In the genomic region with DNA sequence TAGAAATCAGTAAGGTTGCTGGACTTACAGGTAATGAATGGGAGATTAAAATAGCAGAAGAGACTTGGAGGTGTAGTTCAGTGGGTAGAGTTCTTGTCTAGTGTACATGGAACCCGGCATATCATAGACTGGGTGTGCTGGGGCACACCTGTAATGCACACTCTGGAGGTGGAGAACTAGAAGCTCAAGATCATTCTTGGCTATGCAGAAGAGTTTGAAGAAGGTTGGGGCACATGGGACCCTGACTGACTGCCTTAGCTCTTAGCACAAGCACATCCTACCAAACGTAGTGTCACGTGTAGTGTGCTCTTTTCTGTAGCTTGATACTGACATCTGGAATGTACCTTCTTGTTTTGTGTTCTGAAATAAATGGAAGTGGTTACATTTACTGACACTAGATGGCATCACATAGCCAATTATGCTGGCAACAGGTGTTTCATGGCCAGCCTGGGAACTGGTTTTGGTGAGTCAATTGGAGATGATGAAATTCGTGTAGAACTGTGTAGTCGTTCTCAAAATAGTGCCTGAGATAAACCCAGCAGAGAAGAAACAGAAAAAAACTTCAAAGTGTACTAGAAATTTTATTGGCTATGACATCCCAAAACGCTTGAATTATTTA, we compare ENCODE assay signal across 9 mouse cellular contexts. TPM values are rescaled to one million over a fixed set of nuclear protein-coding genes. Genes with fewer than 3 reads are reported as not detected.
DNase-seq lines count a peak whose midpoint lies in the region; ATAC-seq and TF ChIP-seq lines count a peak whose summit lies in the region.
"Had no signal": no experiment of that assay in that cellular context is flagged by ENCODE, and none has a peak within 500 bp of the region (broad histone marks: within the 10 kb centered on the region; RNA-seq: fewer than 3 reads in every experiment).

No protein-coding gene starts in this region.

- H3K4me1 ChIP-seq in midbrain, embryonic 10.5 days, result peaks cover 6% of the 10 kb centered on the region
- H3K4me1 ChIP-seq in midbrain, embryonic 13.5 days (replicated peaks), result no peaks in the 10 kb centered on the region
- H3K4me1 ChIP-seq in limb, embryonic 14.5 days (ENCODE audit: control insufficient read depth, insufficient read depth, low read length), result no peaks in the 10 kb centered on the region
- H3K4me1 ChIP-seq in stomach, postnatal 0 days (replicated peaks; ENCODE audit: control insufficient read depth, insufficient read depth), result no peaks in the 10 kb centered on the region
- H3K4me1 ChIP-seq: limb, embryonic 13.5 days had no signal

- no peak overlapping the region for H3K4me2 ChIP-seq in midbrain, embryonic 13.5 days (replicated peaks)
- H3K4me2 ChIP-seq in limb, embryonic 14.5 days (replicated peaks; ENCODE audit: low read depth, low read length, severe bottlenecking), result no peak overlapping the region
- H3K4me2 ChIP-seq in stomach, postnatal 0 days (replicated peaks; ENCODE audit: low read depth), result no peak overlapping the region
- H3K4me2 ChIP-seq: limb, embryonic 13.5 days had no signal

- ATAC-seq in midbrain, embryonic 13.5 days, result no peak
- ATAC-seq in limb, embryonic 14.5 days (ENCODE audit: low FRiP score, low read depth), result 0 out of 2 replicates have a peak, but pooled peaks have one; percentile 41
- peak; percentile 84 for ATAC-seq in stomach, postnatal 0 days (ENCODE audit: low FRiP score, low TSS enrichment)

- no peak overlapping the region for H3K4me3 ChIP-seq in midbrain, embryonic 10.5 days
- no peak overlapping the region for H3K4me3 ChIP-seq in midbrain, embryonic 13.5 days (replicated peaks)
- H3K4me3 ChIP-seq in limb, embryonic 14.5 days (replicated peaks; ENCODE audit: low read length), result no peak overlapping the region
- no peak overlapping the region for H3K4me3 ChIP-seq in stomach, postnatal 0 days (ENCODE audit: low read depth, low read length)
- H3K4me3 ChIP-seq: limb, embryonic 13.5 days had no signal

- 60% methylated on average over 6 of the region's 6 CpGs for WGBS in midbrain, embryonic 10.5 days
- whole genome bisulfite sequencing in midbrain, embryonic 13.5 days, result 47% methylated on average over 6 of the region's 6 CpGs
- WGBS in limb, embryonic 14.5 days, result 41% methylated on average over 6 of the region's 6 CpGs
- 26% methylated on average over 6 of the region's 6 CpGs for WGBS in stomach, postnatal 0 days

- no peak for TF ChIP-seq POLR2A in limb, embryonic 14.5 days (IDR thresholded peaks at IDR 0.05; ENCODE audit: borderline replicate concordance, extremely low read depth, insufficient read depth, insufficient read length)

- H3K27ac ChIP-seq in midbrain, embryonic 10.5 days (replicated peaks), result no peak overlapping the region
- H3K27ac ChIP-seq in midbrain, embryonic 13.5 days, result no peak overlapping the region
- no peak overlapping the region for H3K27ac ChIP-seq in limb, embryonic 14.5 days (replicated peaks; ENCODE audit: low read depth, low read length)
- H3K27ac ChIP-seq in stomach, postnatal 0 days (replicated peaks), result no peak overlapping the region
- H3K27ac ChIP-seq: limb, embryonic 13.5 days had no signal

- H3K27me3 ChIP-seq in midbrain, embryonic 10.5 days (ENCODE audit: low read depth, poor library complexity, severe bottlenecking), result no peaks in the 10 kb centered on the region
- no peaks in the 10 kb centered on the region for H3K27me3 ChIP-seq in midbrain, embryonic 13.5 days
- H3K27me3 ChIP-seq in limb, embryonic 14.5 days (ENCODE audit: control insufficient read depth, insufficient read depth, low read length), result no peaks in the 10 kb centered on the region
- H3K27me3 ChIP-seq in stomach, postnatal 0 days (ENCODE audit: control insufficient read depth, insufficient read depth, low read length), result no peaks in the 10 kb centered on the region
- H3K27me3 ChIP-seq: limb, embryonic 13.5 days had no signal

- no peaks in the 10 kb centered on the region for H3K9me3 ChIP-seq in midbrain, embryonic 10.5 days (replicated peaks)
- no peaks in the 10 kb centered on the region for H3K9me3 ChIP-seq in midbrain, embryonic 13.5 days
- H3K9me3 ChIP-seq in limb, embryonic 14.5 days (ENCODE audit: control insufficient read depth, low read length), result no peaks in the 10 kb centered on the region
- no peaks in the 10 kb centered on the region for H3K9me3 ChIP-seq in stomach, postnatal 0 days (ENCODE audit: control insufficient read depth, low read length)
- H3K9me3 ChIP-seq: limb, embryonic 13.5 days had no signal

- peak; percentile 89 for TF ChIP-seq CTCF in stomach, postnatal 0 days (IDR thresholded peaks at IDR 0.05; ENCODE audit: low read depth)

- DNase-seq in embryo, embryonic 10 days (ENCODE audit: low spot score), result peak; percentile 72
- DNase-seq in embryo, embryonic 9.5 days (ENCODE audit: extremely low spot score), result no peak
- DNase-seq in midbrain, embryonic 10.5 days (ENCODE audit: low spot score), result peak; percentile 17
- DNase-seq in brain, embryonic 18.5 days (ENCODE audit: low read depth, low spot score), result peak; percentile 18
- peak; percentile 58 for DNase-seq in limb, embryonic 14.5 days (ENCODE audit: low spot score)
- DNase-seq in stomach, postnatal 0 days (ENCODE audit: low spot score), result peak; percentile 29
- no peak for DNase-seq in urinary bladder, postnatal 25 days (ENCODE audit: low spot score)

- H3K36me3 ChIP-seq in midbrain, embryonic 10.5 days, result no peaks in the 10 kb centered on the region
- H3K36me3 ChIP-seq in midbrain, embryonic 13.5 days, result no peaks in the 10 kb centered on the region
- H3K36me3 ChIP-seq in limb, embryonic 14.5 days (ENCODE audit: control insufficient read depth, insufficient read depth, low read length), result no peaks in the 10 kb centered on the region
- no peaks in the 10 kb centered on the region for H3K36me3 ChIP-seq in stomach, postnatal 0 days (ENCODE audit: control insufficient read depth, insufficient read depth, low read length)
- H3K36me3 ChIP-seq: limb, embryonic 13.5 days had no signal

- no peak overlapping the region for H3K9ac ChIP-seq in midbrain, embryonic 13.5 days (replicated peaks)
- no peak overlapping the region for H3K9ac ChIP-seq in limb, embryonic 14.5 days (ENCODE audit: low read depth, low read length, severe bottlenecking)
- no peak overlapping the region for H3K9ac ChIP-seq in stomach, postnatal 0 days (ENCODE audit: low read length)
- H3K9ac ChIP-seq: limb, embryonic 13.5 days had no signal

- no peak for TF ChIP-seq EP300 in stomach, postnatal 0 days (optimal IDR thresholded peaks at IDR 0.05)

RNA-seq across cellular contexts. Expression of gene Thnsl2, which starts 22.4 kb away (rescaled TPM):
- polyA plus RNA-seq in midbrain, embryonic 10.5 days (2016; fragmentation: Nextera tagmentation; extraction: Ambion mirVana), result 5.3 and 6.4 TPM in 2 replicates
- 3.7 and 3.9 TPM in 2 replicates for polyA plus RNA-seq in midbrain, embryonic 13.5 days (2015; fragmentation: Nextera tagmentation; extraction: Ambion mirVana)
- 5.6 and 5.9 TPM in 2 replicates for polyA plus RNA-seq in limb, embryonic 14.5 days (2012; rRNA removed)
- polyA plus RNA-seq in limb, embryonic 14.5 days (2014; fragmentation: Nextera tagmentation; extraction: Ambion mirVana), result 8.6 and 9.1 TPM in 2 replicates
- 10.0 TPM in 2 replicates for polyA plus RNA-seq in stomach, postnatal 0 days (2015; fragmentation: Nextera tagmentation; extraction: Ambion mirVana)

RNA-seq across cellular contexts. Expression of gene Fabp1, which starts 33.0 kb away (rescaled TPM):
- polyA plus RNA-seq in midbrain, embryonic 10.5 days (2016; fragmentation: Nextera tagmentation; extraction: Ambion mirVana), result not detected in 2 replicates
- 1.9 TPM in 1 of 2 replicates, not detected in the other for polyA plus RNA-seq in midbrain, embryonic 13.5 days (2015; fragmentation: Nextera tagmentation; extraction: Ambion mirVana)
- polyA plus RNA-seq in limb, embryonic 14.5 days (2012; rRNA removed), result 0.23 TPM in 1 of 2 replicates, not detected in the other
- polyA plus RNA-seq in limb, embryonic 14.5 days (2014; fragmentation: Nextera tagmentation; extraction: Ambion mirVana), result not detected in 2 replicates
- 208 and 210 TPM in 2 replicates for polyA plus RNA-seq in stomach, postnatal 0 days (2015; fragmentation: Nextera tagmentation; extraction: Ambion mirVana)

Comparison
In these comparisons a context has a peak if more than half of its experiments do, and no peak if none do; other contexts are left out.
1. DNase-seq: peak in embryo, embryonic 10 days (single experiment), midbrain, embryonic 10.5 days (single experiment), brain, embryonic 18.5 days (single experiment), limb, embryonic 14.5 days (single experiment) and stomach, postnatal 0 days (single experiment); none in embryo, embryonic 9.5 days (single experiment) and urinary bladder, postnatal 25 days (single experiment).
2. RNA of gene Fabp1, which starts 33.0 kb away (polyA plus RNA-seq): 208 to 210 TPM in stomach, postnatal 0 days; 0.23 TPM in limb, embryonic 14.5 days, 1.9 TPM in midbrain, embryonic 13.5 days and not detected in midbrain, embryonic 10.5 days; every median in the first group is over 10 times any median in the second.